Mouse (Mus musculus) testis, adult 2 months (tissue): Measurements from ENCODE around the gene Ifi27l2a. TPM values are rescaled to one million over a fixed set of nuclear protein-coding genes. Genes with fewer than 3 reads are reported as not detected.
"Not testable (repeated sequence)": the region's sequence is repeated elsewhere in the genome, so short reads cannot be mapped to it uniquely, and the experiment has no call there.

Experiments
- H3K27ac ChIP-seq: fragments of 200-500 bp; 2 replicates; pipeline ENCODE4 v1.5.1; 2012; ENCODE audit warnings: low read depth, low read length; ENCODE audit not compliant: control insufficient read depth, insufficient read depth
- H3K27me3 ChIP-seq: fragments of 200-500 bp; 2 replicates; pipeline ENCODE4 v1.6.1; 2012; ENCODE audit warnings: mild to moderate bottlenecking, low read length, moderate library complexity; ENCODE audit not compliant: control insufficient read depth, insufficient read depth
- H3K36me3 ChIP-seq: fragments of 200-500 bp; 2 replicates; pipeline ENCODE4 v1.6.1; 2012; ENCODE audit warnings: mild to moderate bottlenecking, low read length; ENCODE audit not compliant: control insufficient read depth, insufficient read depth
- H3K4me1 ChIP-seq: fragments of 200-500 bp; 2 replicates; pipeline ENCODE4 v1.6.1; 2012; ENCODE audit warnings: low read length; ENCODE audit not compliant: control insufficient read depth, insufficient read depth
- H3K4me3 ChIP-seq: fragments of 200-500 bp; 2 replicates; pipeline ENCODE4 v1.5.1; 2012; ENCODE audit warnings: low read depth, mild to moderate bottlenecking, low read length, moderate library complexity, mixed read lengths; ENCODE audit not compliant: control insufficient read depth
- CTCF ChIP-seq: fragments of 200-500 bp; IDR thresholded peaks from 2 replicates; pipeline ENCODE4 v1.5.1; 2012; ENCODE audit warnings: low read depth, mild to moderate bottlenecking, inconsistent platforms, low read length, moderate library complexity; ENCODE audit not compliant: control insufficient read depth, insufficient read depth, insufficient replicate concordance
- POLR2A ChIP-seq: fragments of 200-500 bp; IDR thresholded peaks from 2 replicates; pipeline ENCODE4 v1.6.1; 2012; ENCODE audit warnings: low read depth, mild to moderate bottlenecking, inconsistent platforms, low read length, moderate library complexity; ENCODE audit not compliant: control insufficient read depth
- polyA plus RNA-seq: library from polyadenylated mRNA; depleted of rRNA; stranded (reverse); fragments of >200 nt; gene quantifications from 2 replicates; pipeline ENCODE4 v1.2.3, GENCODE M21; 2012

Gene Ifi27l2a
- polyA plus RNA-seq, 1 experiment: 4.7 TPM

DNA sequence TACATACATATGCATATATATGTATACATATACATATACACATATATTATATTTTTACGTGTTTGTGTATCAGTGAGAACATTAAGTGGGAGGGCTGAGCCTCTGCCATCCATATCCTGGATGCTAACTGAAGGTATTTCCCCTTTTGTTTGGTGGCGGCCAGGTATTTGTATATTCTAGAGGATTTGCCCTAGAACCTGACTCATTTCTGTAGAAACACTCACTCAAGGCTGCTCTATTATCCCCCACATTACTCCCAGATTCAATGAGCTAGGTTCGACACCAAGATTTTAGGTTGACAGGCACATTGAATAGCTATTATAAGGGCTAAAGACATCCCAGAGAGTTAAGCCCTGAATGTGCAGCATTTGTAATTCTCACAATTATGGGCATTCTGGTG is 1.6 kb upstream of the Ifi27l2a start:
- TF ChIP-seq CTCF: no peak
- no peak for TF ChIP-seq POLR2A
- H3K27ac ChIP-seq: no peak overlapping the region

DNA sequence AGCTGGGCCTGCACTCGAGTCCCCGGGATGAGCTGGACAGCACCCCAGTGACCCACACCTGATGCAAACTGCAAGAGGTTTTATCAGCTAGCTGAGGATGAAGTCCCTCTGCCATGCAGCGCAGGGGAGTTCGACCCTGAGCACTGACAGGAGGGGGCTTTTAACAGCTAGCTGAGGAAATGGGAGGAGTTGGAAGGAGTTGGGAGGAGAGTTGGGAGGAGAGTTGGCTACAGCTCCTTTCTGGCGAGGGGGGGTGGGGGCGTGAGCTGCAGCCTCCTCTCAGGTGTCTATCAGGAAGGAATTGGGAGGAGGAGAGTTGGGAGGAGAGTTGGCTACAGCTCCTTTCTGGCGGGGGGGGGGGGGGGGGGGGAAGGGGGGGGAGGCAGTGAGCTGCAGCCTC is 781 bp upstream of the Ifi27l2a start:
- not testable (repeated sequence) for H3K36me3 ChIP-seq, H3K27ac ChIP-seq, H3K4me1 ChIP-seq, H3K4me3 ChIP-seq, H3K27me3 ChIP-seq

More for the DNA sequence above, 1.6 kb upstream of the Ifi27l2a start:
- no peaks in the 10 kb centered on the region for H3K27me3 ChIP-seq
- H3K4me3 ChIP-seq: no peak overlapping the region
- no peaks in the 10 kb centered on the region for H3K4me1 ChIP-seq
- H3K36me3 ChIP-seq: no peaks in the 10 kb centered on the region

DNA sequence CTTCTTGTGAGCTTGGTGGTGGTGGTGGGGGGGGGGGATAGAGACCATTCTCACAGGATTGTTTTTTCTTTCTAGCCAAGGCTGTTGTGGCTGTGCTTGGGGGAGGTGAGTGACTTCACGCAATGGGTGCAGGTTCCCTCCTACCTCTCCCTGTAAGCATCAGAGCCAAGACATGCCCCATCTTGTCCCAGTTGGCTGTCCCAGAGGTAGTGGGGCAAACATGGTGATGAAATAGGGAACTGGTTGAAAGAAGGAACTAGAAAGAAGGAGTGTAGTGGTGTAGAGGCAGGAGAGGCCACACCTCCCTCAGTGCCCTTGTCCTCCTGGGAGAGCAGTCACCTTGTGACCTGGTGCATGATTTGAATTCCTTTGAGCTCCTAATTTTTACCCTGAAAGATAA is 5.9 kb downstream of the Ifi27l2a start:
- Histone ChIP-seq H3K27me3 (no peaks in the 10 kb centered on the region), H3K27ac (no peak overlapping the region), H3K4me1 (no peaks in the 10 kb centered on the region; the same call in 1 of the 2 replicates), H3K36me3 (no peaks in the 10 kb centered on the region), H3K4me3 (no peak overlapping the region)
- TF ChIP-seq CTCF: no peak
- TF ChIP-seq POLR2A: no peak

DNA sequence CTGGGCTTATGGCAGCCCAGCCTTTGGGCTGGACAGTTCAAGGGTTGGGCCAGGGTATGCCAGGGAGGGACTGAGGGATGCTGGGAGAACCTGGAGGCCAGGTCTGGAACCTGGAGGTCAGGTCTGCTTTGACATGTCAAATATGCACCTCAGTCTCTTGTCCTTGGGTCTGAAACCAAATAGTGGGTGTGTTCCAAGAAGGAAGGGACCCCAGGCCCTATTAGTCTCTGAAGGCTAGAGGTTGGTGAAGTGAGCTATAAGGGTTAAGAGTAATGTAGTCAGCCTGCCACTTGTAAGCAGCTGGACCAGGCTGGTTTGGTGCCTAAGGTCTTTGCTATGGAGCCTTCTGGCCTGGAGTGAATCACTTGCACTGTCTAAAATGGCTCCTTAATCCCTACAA is 8.6 kb downstream of the Ifi27l2a start:
- TF ChIP-seq POLR2A: no peak

DNA sequence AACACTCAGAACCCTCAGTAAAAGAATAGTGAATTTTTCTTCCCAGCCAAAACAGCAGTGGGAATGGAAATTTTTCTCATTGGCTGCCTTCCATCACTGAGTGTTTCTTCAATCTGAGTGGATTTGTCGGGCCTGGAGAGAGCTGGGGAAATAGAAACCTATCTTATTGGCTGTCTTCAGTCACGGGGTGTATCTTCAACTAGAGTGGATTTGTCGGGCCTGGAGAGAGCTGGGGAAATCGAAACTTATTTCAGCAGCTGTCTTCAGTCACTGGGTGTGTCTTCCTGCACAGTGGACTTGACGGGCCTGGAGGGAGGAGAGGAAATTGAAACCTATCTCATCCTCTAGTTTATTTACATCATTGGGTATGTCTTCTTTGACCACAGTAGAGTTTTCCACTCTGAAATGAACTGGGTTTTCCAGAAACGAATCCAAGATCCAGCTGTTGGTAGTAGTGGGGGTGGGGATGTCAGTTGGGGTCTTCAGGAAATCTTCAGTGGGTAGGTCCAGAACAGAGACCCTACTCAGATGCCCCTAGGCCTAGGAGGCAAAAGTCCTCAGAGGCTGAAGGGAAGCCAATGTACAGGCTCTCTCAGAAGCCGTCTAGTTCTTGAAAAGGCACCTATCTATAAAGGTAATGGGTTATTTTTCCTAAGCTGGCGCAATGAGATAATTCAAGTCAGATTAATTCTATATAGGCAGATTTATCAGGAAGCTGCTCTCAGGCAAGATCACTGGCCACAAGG is 9.3 kb downstream of the Ifi27l2a start, which contains the start of gene Ifi27:
TSS of gene Ifi27 (plus strand) at position 226 of the 746 bp plus-strand sequence.
- Histone ChIP-seq H3K36me3 (no peaks in the 10 kb centered on the region), H3K27ac (peak within 1 kb of the TSS; percentile 71), H3K4me1 (no peaks in the 10 kb centered on the region; the same call in 1 of the 2 replicates), H3K27me3 (no peaks in the 10 kb centered on the region), H3K4me3 (peak within 1 kb of the TSS; percentile 55)
- TF ChIP-seq CTCF: no peak

More for the DNA sequence above, 8.6 kb downstream of the Ifi27l2a start:
- H3K27ac ChIP-seq: no peak overlapping the region
- no peak overlapping the region for H3K4me3 ChIP-seq
- no peaks in the 10 kb centered on the region for H3K36me3 ChIP-seq
- no peaks in the 10 kb centered on the region for H3K27me3 ChIP-seq
- no peaks in the 10 kb centered on the region; the same call in 1 of the 2 replicates for H3K4me1 ChIP-seq

DNA sequence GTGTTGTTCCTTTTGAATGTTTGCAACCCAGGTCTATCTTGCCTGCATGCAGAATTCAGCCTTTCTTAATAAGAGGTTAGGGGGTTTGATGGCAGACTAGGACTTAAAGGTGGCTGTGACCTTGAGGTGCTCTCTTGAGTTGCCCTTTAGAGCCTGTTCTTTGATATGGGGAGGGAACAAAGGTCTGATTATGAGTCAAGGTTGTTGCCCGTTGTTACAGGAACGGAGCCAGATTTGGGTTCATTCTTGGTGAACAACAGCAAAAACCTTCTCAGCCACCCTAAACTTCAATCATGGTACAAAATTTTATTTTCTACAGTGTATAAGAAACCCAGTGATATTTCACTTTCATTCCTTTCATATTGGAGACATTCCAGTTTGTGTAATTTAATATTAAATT is 10.1 kb downstream of the Ifi27l2a start:
- Histone ChIP-seq H3K4me1 (no peaks in the 10 kb centered on the region; the same call in 1 of the 2 replicates), H3K4me3 (no peak overlapping the region), H3K27ac (peak overlapping the region; percentile 44), H3K27me3 (no peaks in the 10 kb centered on the region), H3K36me3 (no peaks in the 10 kb centered on the region)
- TF ChIP-seq POLR2A (no peak), CTCF (no peak)

DNA sequence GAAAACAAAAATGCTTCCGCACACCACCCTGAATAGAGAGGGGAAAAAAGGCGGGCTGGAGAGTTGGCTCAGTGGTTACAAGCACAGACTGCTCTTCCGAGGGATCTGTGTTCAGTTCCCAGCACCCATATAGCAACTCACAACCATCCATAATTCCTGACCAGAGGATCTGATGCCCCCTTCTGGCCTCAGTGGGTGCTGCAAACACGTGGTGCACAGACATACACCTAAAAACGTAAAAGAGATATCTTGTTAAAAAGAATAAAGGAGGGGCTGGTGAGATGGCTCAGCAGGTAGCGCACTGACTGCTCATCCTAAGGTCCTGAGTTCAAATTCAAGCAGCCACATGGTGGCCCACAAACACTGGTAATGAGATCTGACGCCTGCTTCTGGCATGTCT is 16.8 kb downstream of the Ifi27l2a start:
- Histone ChIP-seq H3K36me3 (peaks cover 2% of the 10 kb centered on the region; the same call in 1 of the 2 replicates), H3K27ac (no peak overlapping the region), H3K27me3 (no peaks in the 10 kb centered on the region), H3K4me3 (no peak overlapping the region), H3K4me1 (peaks cover 6% of the 10 kb centered on the region)
- TF ChIP-seq CTCF: peak; percentile 7; the same call in 1 of the 2 replicates
- TF ChIP-seq POLR2A: no peak

DNA sequence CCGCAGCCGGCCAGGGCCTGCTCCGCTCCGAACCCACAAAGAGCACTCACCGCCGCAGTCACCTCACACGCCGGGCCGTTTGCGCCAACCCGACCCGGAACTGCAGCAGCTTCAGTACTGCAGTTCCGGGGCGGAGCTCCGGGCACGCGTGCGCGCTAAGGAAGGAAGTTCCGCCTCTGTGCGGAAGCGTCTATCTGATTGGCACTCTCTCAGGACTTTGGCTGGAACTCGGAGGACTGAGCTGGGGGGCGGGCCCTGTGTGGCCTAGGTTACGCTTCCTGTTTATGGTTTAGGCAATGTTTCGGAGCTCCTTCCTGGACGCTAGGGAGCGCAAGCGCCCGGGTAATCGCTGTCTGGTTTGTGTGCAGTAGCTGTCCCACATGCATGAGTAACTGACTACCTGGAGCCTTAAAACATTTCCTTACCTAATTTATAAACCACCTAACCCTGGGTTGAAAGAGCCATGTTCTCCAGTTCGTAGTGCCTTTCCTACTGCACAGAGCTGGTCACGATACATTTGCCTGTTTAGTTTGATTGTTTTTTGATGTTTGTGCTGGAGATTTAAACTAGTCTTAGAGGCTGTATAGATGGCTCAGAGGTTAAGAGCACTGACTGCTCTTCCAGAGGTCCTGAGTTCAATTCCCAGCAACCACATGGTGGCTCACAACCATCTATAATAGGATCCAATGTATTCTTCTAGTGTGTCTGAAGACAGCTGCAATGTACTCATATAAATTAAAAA is 17.6 kb downstream of the Ifi27l2a start, which contains the start of gene Ddx24:
TSS of gene Ddx24 (minus strand) at position 102 of the 742 bp plus-strand sequence.
- Histone ChIP-seq H3K4me3 (peak within 1 kb of the TSS; percentile 97), H3K4me1 (peaks cover 6% of the 10 kb centered on the region), H3K27me3 (no peaks in the 10 kb centered on the region), H3K36me3 (peaks cover 2% of the 10 kb centered on the region; the same call in 1 of the 2 replicates), H3K27ac (peak within 1 kb of the TSS; percentile 91)
- peak; percentile 66 for TF ChIP-seq CTCF
- peak; percentile 93 for TF ChIP-seq POLR2A
